Mouse (Mus musculus): Measurements from ENCODE around the gene Pik3c2a. TPM values are rescaled to one million over a fixed set of nuclear protein-coding genes. Genes with fewer than 3 reads are reported as not detected.

Gene Pik3c2a
- total and polyA plus RNA-seq, 2 experiments, result 1.7 to 40.7 TPM

DNA sequence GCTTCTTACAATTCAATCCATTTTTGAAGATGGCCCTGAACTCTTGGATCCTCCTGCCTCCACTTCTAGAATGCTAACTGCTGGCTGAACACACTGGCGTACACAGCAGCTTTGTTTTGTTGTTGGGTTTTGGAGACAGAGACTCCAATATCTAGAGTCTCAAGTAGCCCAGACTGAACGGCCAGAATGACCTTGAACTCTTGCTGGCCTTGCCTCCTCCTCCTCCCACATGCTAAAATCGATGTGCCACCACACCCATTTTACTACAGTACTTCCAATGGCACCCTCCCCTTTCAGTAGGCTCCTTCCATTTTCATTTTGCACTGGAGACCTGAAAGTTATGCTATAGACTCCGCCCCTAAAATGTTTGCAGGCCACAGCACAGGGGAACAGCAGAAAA lies 142.1 kb downstream of the Pik3c2a start:
- TF ChIP-seq POLR2A (IDR thresholded peaks at IDR 0.05; ENCODE audit: extremely low read depth, insufficient read depth, low read length), result no peak
- TF ChIP-seq CTCF (IDR thresholded peaks at IDR 0.05; ENCODE audit: low read depth, low read length), result no peak
- Histone ChIP-seq H3K27me3 (ENCODE audit: control insufficient read depth, insufficient read depth, low read length) (no peaks in the 10 kb centered on the region), H3K4me1 (ENCODE audit: control insufficient read depth, insufficient read depth, low read length) (peaks cover 8% of the 10 kb centered on the region), H3K9ac (ENCODE audit: low read depth, low read length) (no peak overlapping the region), H3K79me2 (ENCODE audit: control insufficient read depth, insufficient read depth, low read length) (peaks cover 12% of the 10 kb centered on the region; the same call in 1 of the 2 replicates), H3K36me3 (ENCODE audit: control insufficient read depth, insufficient read depth, low read length) (no peaks in the 10 kb centered on the region), H3K4me3 (ENCODE audit: insufficient read depth, low read depth, low read length) (no peak overlapping the region), H3K27ac (replicated peaks; ENCODE audit: insufficient read depth, low read depth, low read length) (no peak overlapping the region)
- DNase-seq (ENCODE audit: extremely low read depth, low read depth, low spot score), result peak; percentile 44
- 51% methylated on average over 4 of the region's 4 CpGs for WGBS

- Histone ChIP-seq H3K4me3 (ENCODE audit: insufficient read depth, low read depth, low read length) (no peak overlapping the region), H3K9ac (ENCODE audit: low read depth, low read length) (no peak overlapping the region), H3K27me3 (ENCODE audit: control insufficient read depth, insufficient read depth, low read length) (no peaks in the 10 kb centered on the region), H3K79me2 (ENCODE audit: control insufficient read depth, insufficient read depth, low read length) (0 out of 2 replicates have a peak, but pooled peaks cover 7% of the 10 kb centered on the region), H3K27ac (replicated peaks; ENCODE audit: insufficient read depth, low read depth, low read length) (no peak overlapping the region), H3K36me3 (ENCODE audit: control insufficient read depth, insufficient read depth, low read length) (no peaks in the 10 kb centered on the region), H3K4me1 (ENCODE audit: control insufficient read depth, insufficient read depth, low read length) (peaks cover 8% of the 10 kb centered on the region)
- TF ChIP-seq CTCF (IDR thresholded peaks at IDR 0.05; ENCODE audit: low read depth, low read length) (no peak), POLR2A (IDR thresholded peaks at IDR 0.05; ENCODE audit: extremely low read depth, insufficient read depth, low read length) (no peak)
- DNase-seq (ENCODE audit: extremely low read depth, low read depth, low spot score), result no peak
- WGBS, result 60% methylated on average over 2 of the region's 2 CpGs
Measured at GRCm38 (mm10) chr7:116298851-116299250, 144.4 kb downstream of the Pik3c2a start.

DNA sequence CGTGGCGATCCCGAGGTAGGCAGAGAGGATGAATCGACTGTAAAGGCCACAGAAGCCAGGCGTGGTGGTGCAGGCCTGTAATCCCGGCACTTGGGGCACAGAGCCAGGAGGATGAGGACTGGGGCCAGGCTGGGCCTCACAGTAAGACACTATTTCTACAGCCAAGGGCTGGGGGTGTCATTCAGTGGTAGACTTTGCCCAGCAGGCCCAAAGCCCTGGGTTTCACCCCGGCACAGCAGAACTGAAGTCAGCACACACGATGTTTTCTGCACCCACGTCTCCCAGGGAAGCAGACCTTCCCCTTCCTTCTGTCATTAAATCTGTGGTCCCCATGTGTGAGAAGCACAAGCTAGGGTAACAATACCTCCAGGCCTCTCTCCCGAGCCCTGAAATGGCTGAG lies 144.9 kb downstream of the Pik3c2a start:
- Histone ChIP-seq H3K4me1 (ENCODE audit: control insufficient read depth, insufficient read depth, low read length) (peaks cover 8% of the 10 kb centered on the region), H3K9ac (ENCODE audit: low read depth, low read length) (no peak overlapping the region), H3K27ac (replicated peaks; ENCODE audit: insufficient read depth, low read depth, low read length) (no peak overlapping the region), H3K36me3 (ENCODE audit: control insufficient read depth, insufficient read depth, low read length) (no peaks in the 10 kb centered on the region), H3K79me2 (ENCODE audit: control insufficient read depth, insufficient read depth, low read length) (0 out of 2 replicates have a peak, but pooled peaks cover 5% of the 10 kb centered on the region), H3K4me3 (ENCODE audit: insufficient read depth, low read depth, low read length) (no peak overlapping the region), H3K27me3 (ENCODE audit: control insufficient read depth, insufficient read depth, low read length) (no peaks in the 10 kb centered on the region)
- no peak for DNase-seq (ENCODE audit: extremely low read depth, low read depth, low spot score)
- 47% methylated on average over 10 of the region's 10 CpGs for WGBS
- no peak for TF ChIP-seq POLR2A (IDR thresholded peaks at IDR 0.05; ENCODE audit: extremely low read depth, insufficient read depth, low read length)
- TF ChIP-seq CTCF (IDR thresholded peaks at IDR 0.05; ENCODE audit: low read depth, low read length), result no peak

GRCm38 (mm10) chr7:116294961-116295360 lies 148.3 kb downstream of the Pik3c2a start:
- TF ChIP-seq CTCF (IDR thresholded peaks at IDR 0.05; ENCODE audit: low read depth, low read length), result no peak
- H3K79me2 ChIP-seq (ENCODE audit: control insufficient read depth, insufficient read depth, low read length), result 0 out of 2 replicates have a peak, but pooled peaks cover 3% of the 10 kb centered on the region
- peaks cover 13% of the 10 kb centered on the region for H3K4me1 ChIP-seq (ENCODE audit: control insufficient read depth, insufficient read depth, low read length)
- H3K4me3 ChIP-seq (ENCODE audit: insufficient read depth, low read depth, low read length), result no peak overlapping the region
- WGBS, result 80% methylated on average over 3 of the region's 3 CpGs
- H3K36me3 ChIP-seq (ENCODE audit: control insufficient read depth, insufficient read depth, low read length), result no peaks in the 10 kb centered on the region
- no peaks in the 10 kb centered on the region for H3K27me3 ChIP-seq (ENCODE audit: control insufficient read depth, insufficient read depth, low read length)
- no peak overlapping the region for H3K9ac ChIP-seq (ENCODE audit: low read depth, low read length)
- no peak for DNase-seq (ENCODE audit: extremely low read depth, low read depth, low spot score)
- no peak overlapping the region for H3K27ac ChIP-seq (replicated peaks; ENCODE audit: insufficient read depth, low read depth, low read length)

GRCm38 (mm10) chr7:116292377-116292776 lies 150.9 kb downstream of the Pik3c2a start:
- peaks cover 18% of the 10 kb centered on the region for H3K4me1 ChIP-seq (ENCODE audit: control insufficient read depth, insufficient read depth, low read length)
- peak; percentile 85 for DNase-seq (ENCODE audit: extremely low read depth, low read depth, low spot score)

DNA sequence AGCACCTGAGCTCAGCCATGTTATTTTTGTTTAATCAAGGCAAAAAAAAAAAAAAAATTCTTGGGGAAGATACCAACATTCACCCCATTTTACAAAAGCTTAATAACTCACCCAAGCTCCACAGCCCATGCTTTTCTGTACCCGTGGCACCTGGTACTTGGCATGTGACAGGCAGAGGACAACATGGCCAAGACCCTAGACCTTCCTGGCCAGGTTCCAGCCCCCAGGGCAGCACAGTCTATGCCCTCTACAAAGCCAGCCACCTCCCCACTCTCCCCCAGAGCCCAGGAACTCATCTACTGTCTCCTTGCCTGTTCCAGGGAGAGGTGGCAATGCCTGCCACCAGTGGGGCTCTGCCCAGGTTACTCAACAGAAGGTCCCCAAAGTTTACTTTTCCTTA lies 152.7 kb downstream of the Pik3c2a start:
- Histone ChIP-seq H3K36me3 (ENCODE audit: control insufficient read depth, insufficient read depth, low read length) (no peaks in the 10 kb centered on the region), H3K79me2 (ENCODE audit: control insufficient read depth, insufficient read depth, low read length) (peaks cover 7% of the 10 kb centered on the region; the same call in 1 of the 2 replicates), H3K4me3 (ENCODE audit: insufficient read depth, low read depth, low read length) (no peak overlapping the region), H3K27ac (replicated peaks; ENCODE audit: insufficient read depth, low read depth, low read length) (no peak overlapping the region), H3K27me3 (ENCODE audit: control insufficient read depth, insufficient read depth, low read length) (no peaks in the 10 kb centered on the region), H3K9ac (ENCODE audit: low read depth, low read length) (no peak overlapping the region), H3K4me1 (ENCODE audit: control insufficient read depth, insufficient read depth, low read length) (peaks cover 24% of the 10 kb centered on the region)
- TF ChIP-seq CTCF (IDR thresholded peaks at IDR 0.05; ENCODE audit: low read depth, low read length) (no peak), POLR2A (IDR thresholded peaks at IDR 0.05; ENCODE audit: extremely low read depth, insufficient read depth, low read length) (no peak)
- 17% methylated on average over 1 of the region's 1 CpGs for WGBS
- peak; percentile 84 for DNase-seq (ENCODE audit: extremely low read depth, low read depth, low spot score)

More at GRCm38 (mm10) chr7:116292377-116292776, 150.9 kb downstream of the Pik3c2a start:
- TF ChIP-seq POLR2A (IDR thresholded peaks at IDR 0.05; ENCODE audit: extremely low read depth, insufficient read depth, low read length) (no peak), CTCF (IDR thresholded peaks at IDR 0.05; ENCODE audit: low read depth, low read length) (no peak)
- no peak overlapping the region for H3K9ac ChIP-seq (ENCODE audit: low read depth, low read length)
- H3K79me2 ChIP-seq (ENCODE audit: control insufficient read depth, insufficient read depth, low read length), result peaks cover 7% of the 10 kb centered on the region; the same call in 1 of the 2 replicates
- no peak overlapping the region for H3K4me3 ChIP-seq (ENCODE audit: insufficient read depth, low read depth, low read length)
- WGBS, result 21% methylated on average over 5 of the region's 5 CpGs
- H3K27ac ChIP-seq (replicated peaks; ENCODE audit: insufficient read depth, low read depth, low read length), result no peak overlapping the region
- H3K27me3 ChIP-seq (ENCODE audit: control insufficient read depth, insufficient read depth, low read length), result no peaks in the 10 kb centered on the region
- no peaks in the 10 kb centered on the region for H3K36me3 ChIP-seq (ENCODE audit: control insufficient read depth, insufficient read depth, low read length)
